Mouse (Mus musculus) c-Kit-positive CD71-positive TER-119-negative erythroid progenitor cells, embryonic 14.5 days (primary cell): ENCODE data around the gene Minpp1.
"Not testable (repeated sequence)": the region's sequence is repeated elsewhere in the genome, so short reads cannot be mapped to it uniquely, and the experiment has no call there.

Source experiments
- DNase-seq: peaks from one replicate; pipeline ENCODE4 v3.0.0-alpha.2; 2013; ENCODE audit warnings: low read depth

Gene Minpp1

DNA sequence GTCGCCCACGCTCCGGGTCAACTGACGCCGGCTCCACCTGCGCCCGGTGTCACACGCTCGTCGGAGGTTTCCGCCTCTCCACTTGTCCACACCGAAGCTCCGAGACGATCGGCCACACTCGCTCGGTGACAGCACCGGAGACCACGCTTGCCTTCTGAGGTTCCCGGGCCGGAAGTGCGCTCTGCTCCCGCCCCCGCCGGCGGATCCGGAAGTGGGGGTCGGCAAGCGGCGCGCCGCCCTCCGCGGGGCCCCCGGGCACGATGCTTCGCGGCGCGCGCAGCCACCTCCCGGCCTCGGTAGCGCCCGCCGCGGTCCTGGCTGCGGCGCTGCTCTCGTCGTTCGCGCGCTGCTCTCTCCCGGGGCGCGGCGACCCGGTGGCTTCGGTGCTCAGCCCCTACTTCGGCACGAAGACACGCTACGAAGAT, at the start of gene Minpp1:
Gene Minpp1 (plus strand): TSS at position 89 of the 425 bp plus-strand sequence.
- peak; percentile 69 for DNase-seq

DNA sequence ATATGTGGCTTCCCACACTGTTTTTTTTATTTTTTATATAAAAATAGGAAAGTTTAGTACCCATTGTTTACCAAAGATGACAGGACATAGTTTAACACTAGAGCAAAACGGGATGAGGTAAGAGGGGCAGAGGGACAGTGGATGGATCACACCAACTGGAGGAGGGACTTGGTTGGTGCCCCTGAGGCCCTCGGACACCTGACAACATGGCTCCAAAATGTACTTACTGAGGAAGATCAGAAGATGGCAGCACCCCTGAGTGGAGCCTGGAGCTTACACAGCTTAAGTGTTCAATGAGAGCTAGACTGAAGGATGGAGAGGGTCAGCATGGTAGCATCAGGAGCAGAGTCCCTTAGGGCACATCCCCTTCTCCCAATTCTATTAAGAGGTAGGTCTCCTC, 46.2 kb upstream of the Minpp1 start:
- no peak for DNase-seq

DNA sequence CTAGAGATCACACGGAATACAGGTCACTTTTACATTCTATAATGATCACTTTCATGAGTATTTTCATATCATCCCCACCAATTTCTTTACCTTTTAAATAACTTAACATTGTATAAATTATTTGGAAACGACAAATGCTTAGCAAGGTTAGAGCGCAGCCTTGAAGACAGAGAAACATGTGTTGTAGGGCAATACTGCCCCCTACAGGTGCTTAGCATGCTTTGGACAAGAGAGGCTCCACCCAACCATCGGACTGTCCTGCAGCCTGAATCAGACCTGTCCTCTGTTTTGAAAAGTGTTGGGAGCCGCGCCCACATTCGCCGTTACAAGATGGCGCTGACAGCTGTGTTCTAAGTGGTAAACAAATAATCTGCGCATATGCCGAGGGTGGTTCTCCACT, 44.0 kb upstream of the Minpp1 start:
- DNase-seq, result no peak

DNA sequence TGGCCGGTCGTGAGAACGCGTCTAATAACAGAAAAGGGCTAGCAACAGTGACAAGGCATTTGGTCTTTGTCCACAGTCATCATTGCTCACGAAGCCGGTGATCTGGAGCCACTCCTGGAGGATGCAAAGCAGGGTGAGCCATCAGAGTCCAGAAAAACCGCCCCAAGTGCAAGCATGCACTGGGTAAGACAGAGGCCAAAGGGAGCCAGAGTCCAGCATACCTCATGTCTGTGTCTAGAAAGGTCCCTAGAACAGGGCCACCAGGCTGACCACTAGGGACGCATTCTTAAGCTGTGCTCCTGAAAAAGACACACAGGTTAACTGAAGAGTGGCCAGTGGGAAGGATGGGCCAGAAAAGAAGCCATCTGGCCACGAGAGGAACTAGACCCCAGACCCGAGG, 36.6 kb upstream of the Minpp1 start:
- no peak for DNase-seq

DNA sequence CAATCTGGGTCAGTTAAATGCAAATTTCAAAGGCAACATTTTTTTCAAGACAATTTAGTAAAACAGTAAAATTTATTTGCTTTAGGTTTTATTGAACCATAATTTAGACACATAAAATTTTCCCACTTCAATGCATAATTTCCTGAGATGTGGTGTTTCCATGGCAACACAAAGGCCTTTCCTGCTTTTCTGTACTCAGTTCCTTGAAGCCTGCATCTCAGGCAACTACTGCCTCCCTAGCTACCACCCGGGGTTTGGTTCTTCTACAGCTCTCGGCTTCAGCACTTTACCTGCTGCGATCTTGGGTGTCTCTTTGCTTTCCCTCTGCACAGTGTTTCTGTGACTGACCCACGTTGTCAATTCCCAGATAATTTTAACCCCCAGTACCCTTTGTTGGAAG, 33.3 kb upstream of the Minpp1 start:
- DNase-seq, result no peak

DNA sequence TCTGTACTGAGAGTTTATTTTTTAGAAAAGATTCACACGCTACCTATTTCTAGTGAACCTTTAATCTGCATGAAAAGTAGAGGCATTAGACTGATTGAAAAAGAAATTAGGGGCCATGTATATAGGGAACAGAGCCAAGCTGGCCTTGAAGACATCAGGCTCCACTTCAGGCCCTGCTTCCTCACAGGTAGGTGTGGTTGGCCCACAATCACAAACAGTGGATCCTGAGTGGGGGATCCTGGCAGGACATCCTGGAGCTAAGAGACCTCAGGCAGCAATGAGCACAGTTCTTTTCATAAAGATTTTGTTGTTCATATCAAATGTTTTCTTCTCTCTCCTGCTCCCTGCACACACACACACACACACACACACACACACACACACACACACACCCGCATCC, 28.8 kb upstream of the Minpp1 start:
- DNase-seq, result no peak

DNA sequence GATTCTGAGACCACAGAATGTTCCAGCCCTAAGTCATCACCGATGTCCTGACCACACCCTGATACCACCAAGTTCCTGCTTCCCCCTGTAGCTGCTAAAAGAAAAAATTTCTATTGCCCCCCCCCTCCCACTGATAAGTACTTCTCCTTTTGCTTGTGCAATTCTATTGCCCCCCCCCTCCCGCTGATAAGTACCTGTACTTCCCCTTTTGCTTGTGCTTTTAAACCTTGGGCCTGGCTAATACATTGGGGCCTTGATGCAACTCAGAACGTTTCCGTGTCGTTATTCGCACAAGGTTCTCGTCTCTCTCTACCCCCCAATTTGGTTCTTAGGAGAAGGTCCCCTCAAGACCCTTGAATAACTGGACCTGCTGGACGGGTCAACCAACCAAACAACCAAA, 27.9 kb upstream of the Minpp1 start:
- DNase-seq, result not testable (repeated sequence)

DNA sequence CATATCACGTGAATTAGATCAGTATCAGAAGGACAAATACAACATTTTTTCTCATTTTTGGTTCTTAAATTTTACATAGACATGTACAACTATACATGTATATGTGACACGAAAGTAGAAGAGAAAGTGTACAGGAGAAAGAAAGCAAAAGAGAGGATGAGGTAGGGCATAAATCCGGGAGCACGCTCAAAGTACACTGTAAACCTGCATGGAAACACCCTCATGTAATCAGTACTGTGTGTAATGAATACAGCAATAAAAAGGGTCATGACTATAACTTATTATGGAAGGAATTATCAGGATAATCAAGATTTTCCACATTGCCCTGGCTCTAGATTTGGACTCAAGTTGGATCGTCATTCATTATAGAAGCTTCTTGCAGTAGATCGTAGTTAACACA, 22.5 kb upstream of the Minpp1 start:
- no peak for DNase-seq

DNA sequence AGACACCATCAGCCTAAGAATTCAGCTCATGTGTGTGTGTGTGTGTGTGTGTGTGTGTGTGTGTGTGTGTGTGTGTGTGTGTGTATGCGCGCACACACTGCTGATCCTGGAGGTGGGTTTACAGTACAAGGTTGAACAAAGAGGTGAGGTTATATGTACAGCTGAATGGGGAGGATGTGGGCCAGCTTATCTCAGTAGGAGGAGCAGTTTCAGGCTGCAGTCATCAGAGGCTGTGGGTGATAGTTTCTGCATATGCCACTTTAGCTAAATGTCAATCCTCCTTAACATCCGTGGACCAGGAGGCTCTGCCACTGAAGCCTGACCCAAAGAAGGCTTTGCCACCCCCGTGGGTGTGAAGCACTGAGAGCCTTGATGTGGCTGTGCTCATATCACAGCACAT, 20.3 kb upstream of the Minpp1 start:
- DNase-seq, result no peak

DNA sequence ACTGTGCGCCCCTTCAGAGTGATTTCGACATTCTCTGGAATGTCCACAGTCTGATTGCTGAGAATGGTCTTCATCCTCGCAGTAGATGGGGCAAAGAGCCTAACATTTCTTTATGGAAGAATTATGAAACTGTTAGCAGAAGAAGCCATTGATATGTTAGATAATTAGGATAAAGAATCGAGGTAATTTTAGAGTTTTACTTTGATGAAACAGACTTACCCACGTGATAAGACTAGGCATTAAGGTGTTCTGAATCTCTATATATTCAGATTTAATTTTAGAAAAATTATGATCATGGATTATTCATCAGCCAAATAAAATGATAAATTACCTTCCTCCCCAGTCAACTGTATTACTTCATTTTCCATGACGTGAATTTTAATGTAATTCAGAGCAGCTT, 19.1 kb upstream of the Minpp1 start, which contains the start of gene Rpl9-ps6:
Gene Rpl9-ps6 (minus strand): TSS at position 101 of the 400 bp plus-strand sequence.
- DNase-seq, result no peak

DNA sequence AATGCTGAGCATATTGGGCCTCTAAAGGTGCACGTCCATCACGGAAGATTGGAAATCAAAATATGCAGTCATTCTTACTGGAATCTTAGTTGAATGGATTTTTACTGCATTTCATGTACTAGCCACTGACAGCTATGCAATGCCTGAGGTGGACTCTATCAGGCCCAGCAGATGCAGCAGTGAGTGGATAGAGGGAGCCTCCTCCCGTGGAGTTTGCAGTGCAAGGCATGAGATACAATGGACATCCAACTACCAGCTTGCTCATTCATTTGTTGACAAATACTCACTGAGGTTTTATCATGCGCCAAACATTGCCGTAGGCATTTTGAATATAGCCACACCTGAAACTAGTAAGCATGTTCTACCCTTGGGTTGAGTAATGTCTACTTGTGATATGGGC, 18.2 kb upstream of the Minpp1 start:
- no peak for DNase-seq

DNA sequence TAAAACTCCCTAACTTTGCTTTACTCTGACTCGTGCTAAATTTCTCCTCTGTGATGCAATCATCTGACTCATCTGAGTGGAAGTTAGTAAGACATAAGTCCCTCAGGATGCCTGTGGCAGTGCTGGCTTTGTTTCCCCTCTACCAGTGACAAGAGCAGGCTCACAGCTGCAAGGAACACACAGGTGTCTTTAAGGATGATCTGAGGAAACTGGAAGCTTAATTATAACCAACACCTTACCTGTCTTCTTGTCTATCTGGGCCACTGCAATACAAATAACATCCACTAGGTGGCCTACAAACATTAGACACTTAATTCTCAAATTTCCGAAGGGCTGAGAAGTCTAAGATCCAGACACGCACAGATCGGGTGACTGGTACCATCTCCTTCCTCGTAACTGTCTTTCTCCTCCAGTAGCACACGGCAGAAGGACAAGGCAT, 15.5 kb upstream of the Minpp1 start:
- DNase-seq, result peak; percentile 84

DNA sequence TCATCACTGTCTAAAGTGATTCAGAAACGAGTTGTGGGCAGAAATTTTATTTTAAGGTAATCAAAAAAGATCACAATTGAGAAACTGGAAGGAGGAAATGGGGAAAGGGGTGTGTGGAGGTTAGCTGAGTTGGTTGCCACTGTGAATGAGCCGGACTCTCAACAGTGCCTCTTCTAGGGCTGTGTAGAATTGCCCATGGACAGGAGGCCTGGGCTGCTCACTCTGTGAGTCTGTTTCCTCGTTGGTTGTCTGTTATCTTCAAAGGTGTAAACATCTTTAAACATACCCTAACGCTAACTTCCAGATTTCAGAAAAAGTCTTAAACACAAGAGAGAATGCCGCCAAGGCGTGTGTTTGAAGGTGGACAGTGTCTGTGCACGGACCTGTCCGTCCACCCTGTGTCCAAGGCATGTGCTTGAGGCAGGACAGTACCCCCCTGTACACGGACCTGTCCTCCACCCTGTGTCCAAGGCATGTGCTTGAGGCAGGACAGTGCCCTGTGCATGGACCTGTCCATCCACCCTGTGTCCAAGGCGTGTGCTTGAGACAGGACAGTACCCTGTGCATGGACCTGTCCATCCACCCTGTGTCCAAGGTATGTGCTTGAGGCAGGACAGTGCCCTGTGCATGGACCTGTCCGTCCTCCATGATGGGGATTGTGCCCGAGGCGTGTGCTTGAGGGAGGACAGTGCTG, 14.9 kb upstream of the Minpp1 start:
- no peak for DNase-seq

DNA sequence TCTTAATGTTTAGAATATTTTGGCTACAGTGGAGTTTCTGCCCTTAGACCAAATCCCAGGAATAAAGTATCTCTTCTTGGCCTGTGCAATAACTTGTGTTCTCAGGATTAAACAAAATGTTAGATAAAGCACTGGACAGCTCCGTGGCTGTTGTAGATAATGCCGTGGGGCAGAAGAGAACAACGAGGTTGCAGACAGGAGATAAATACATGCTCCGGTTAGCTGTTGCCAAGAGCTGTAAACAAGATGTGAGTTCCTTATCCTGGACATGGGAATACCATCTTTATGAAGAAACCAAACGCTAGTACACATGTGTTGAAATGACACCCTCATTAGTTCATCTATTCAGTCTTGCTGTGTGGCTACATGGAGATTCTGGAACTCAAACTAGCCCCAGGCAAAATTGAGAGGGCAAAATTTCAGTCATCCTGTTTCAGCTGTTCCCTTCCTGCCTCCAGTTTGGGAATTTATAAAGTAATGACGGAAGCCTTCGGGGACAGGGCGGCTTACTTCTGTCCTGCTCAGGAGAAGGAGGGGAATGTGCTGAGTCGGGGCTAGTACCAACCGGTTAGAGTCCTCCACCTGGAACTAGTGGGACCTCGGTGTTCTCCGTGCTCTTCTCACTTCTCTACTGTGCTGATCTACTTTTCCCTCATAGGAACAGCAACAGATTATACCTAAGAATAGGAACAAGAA, 9.4 kb upstream of the Minpp1 start:
- peak; percentile 82 for DNase-seq

DNA sequence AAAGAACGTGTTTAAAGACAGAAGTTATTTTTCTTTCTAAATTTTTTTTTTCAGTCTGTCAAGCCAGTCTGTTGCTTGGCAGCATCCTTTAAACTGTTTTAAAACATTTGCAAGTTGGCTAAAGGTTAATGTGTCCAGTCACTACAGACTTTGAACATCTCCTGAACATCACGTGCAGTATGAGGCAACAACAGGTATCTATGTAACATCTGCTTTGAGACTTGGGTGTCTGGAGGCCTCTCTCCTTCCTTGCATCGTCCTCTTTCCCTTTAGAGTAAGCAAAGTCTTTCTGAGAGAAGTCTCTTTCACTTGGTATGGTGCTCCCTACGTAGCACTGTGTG, 8.9 kb upstream of the Minpp1 start:
- peak; percentile 52 for DNase-seq

DNA sequence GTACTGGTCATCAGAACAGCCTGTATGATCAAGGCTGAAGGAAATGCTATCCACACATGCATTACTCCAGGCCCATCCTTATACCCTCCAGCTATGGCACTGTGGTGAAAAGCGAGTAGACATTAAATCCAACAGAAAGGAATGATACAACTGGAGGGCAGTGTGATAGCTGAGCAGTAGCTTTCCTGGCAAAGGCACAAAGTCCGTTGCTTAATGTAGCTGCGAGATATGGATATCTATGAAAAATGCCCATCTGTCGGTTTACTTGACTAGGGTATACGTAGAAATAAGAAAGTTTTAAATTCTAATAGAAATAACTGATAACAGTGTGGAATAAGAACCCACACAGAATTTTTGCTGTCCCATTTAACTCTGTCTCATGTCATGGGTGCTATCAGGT, 5.3 kb upstream of the Minpp1 start:
- DNase-seq, result peak; percentile 56

DNA sequence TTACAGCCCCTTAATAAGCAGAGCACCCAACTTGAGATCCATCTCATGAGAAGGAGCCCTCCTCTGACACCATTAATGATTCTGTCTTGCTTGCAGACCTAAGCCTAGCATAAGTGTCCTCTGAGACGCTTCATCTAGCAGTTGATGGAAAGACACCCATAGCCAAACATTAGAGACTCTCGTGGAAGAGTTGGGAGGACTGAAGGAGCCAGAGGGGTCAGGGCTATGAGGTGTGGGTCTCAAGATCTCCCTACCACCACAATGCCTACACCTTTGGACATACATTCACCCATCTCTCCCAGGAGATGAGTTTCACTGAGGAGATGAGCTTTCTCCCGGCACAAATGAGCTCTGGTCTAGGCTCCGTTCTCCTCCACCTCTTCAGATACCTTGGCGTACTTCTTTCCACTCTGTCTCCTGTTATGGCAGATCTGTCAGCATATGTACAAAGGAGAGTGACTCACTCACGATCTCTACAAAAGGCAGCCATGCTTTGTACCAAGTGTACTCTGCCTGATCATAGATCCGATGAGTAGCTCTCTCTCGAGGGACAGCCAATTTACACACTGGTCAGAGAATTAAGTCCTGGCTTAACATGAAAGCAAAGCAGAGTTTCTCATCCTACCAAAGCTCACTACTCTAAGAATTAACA, 4.7 kb upstream of the Minpp1 start:
- no peak for DNase-seq

DNA sequence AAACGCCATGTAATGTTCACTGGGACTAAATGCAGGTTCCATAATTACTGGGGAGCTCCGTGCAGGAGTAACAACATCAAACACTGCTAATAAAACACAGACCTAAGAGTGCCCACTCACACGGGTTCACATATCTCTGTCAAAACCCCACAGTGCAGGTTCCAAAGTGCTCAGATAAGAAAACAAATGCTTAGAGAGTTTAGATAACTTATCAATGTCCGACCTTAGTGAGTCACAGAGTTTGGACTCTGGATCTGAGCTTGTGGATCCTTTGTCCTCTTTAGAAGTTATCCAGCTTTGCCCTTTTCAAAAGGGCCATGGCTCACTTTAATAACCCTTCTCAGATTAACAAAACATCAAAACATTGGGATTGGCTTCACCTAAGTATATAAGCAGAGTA, 4.1 kb upstream of the Minpp1 start:
- DNase-seq, result no peak

DNA sequence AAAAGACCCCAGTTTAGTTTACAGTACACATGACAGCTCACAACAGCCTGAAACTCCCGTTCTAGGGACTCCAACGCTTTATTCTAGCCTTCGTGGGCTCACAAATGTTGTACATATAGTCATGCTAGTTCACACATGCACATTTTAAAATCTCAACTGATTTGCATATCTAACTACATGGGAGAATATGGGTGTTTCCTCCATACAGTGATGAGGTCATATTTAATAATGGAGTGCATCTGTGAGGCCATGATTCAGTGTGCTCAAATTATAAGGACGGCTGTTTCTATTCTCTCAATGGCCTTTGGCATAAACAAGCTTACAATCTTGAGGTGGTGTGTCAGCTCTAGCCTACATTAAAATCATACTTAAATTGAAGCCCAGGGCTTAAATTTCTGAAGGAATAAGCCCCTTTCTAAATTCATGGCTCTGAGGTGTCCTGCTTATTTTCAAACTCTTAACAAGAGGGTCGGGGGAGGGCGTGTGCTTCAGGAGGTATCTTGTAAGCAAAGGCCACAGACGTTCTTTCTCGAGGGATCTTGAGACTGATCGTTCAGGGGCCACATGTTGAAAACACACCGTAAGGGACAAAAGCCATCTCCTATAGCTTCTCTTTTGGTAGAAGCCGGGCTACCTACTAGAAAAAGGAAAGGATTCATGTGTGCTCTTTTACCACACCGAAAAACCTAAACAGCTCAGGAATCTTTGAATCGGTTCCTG, 468 bp upstream of the Minpp1 start:
- peak; percentile 42 for DNase-seq

DNA sequence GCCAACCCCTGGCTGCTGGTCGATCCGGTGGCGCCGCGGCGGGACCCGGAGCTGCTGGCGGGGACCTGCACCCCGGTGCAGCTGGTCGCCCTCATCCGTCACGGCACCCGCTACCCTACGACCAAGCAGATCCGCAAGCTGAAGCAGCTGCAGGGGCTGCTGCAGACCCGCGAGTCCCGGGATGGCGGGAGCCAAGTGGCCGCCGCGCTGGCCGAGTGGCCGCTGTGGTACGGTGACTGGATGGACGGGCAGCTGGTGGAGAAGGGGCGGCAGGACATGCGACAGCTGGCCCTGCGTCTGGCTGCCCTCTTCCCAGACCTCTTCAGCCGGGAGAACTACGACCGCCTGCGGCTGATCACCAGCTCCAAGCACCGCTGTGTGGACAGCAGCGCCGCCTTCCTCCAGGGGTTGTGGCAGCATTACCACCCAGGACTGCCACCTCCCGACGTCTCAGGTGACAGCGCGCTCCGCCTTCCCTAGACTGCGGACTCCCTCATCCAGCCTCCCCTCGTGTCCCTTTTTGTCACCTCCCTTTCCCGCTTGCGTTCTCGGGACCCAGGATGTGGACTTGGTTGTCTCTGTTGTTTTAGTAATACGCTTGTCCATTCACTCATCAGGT, 646 bp downstream of the Minpp1 start:
- DNase-seq, result peak; percentile 54

DNA sequence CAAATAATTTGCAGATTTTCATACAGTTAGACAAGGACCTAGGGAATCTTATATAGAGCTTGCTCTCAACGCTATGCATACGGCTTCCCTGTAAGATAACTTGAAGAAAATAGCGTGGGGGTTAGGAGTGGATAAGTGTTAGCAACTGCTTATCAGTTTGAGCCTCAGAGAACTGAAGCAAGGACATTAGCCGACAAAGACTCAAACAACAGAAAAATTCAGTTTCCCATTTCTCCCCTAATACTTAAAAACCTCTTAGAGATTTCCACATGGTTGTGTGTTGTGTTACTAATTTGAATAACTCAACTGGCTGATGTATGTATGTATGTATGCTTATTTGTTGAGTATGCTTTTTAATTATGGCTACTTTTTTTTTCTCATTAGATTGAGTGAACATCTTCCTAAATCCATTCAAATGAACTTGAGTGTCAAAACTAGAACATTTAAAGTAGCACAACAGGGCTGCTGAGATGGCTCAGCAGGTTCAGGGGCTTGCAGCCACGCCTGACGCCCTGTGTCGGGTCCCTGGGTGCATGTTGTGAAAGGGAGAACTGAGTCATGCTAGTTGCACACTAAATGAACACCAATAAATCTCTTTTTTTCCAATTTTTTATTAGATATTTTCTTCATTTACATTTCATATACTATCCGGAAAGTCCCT, 2.2 kb downstream of the Minpp1 start:
- DNase-seq, result peak; percentile 46
